Mouse (Mus musculus): Measurements from ENCODE around the gene Polr1b.

GRCm38 (mm10) chr2:129118061-129118460, 17.3 kb downstream of the Polr1b start:
- TF ChIP-seq CTCF (IDR thresholded peaks at IDR 0.05; ENCODE audit: low read depth): no peak
- TF ChIP-seq EP300 (IDR thresholded peaks at IDR 0.05; ENCODE audit: low read depth): no peak

All from heart, postnatal 0 days (tissue).